Mouse (Mus musculus): Measurements from ENCODE around the gene Tctn1. TPM values are rescaled to one million over a fixed set of nuclear protein-coding genes. Genes with fewer than 3 reads are reported as not detected.

The Tctn1 gene
- total RNA-seq, 2 experiments from 2014 or later, result 3.6 TPM; not detected in 1

- ATAC-seq (replicated peaks; ENCODE audit: low FRiP score, poor library complexity, severe bottlenecking), result no peak
Measured at GRCm38 (mm10) chr5:122191269-122192063, 72.8 kb downstream of the Tctn1 start.

- ATAC-seq (replicated peaks; ENCODE audit: low FRiP score, poor library complexity, severe bottlenecking), result no peak
Measured at GRCm38 (mm10) chr5:122190465-122190864, 73.8 kb downstream of the Tctn1 start.

GRCm38 (mm10) chr5:122189115-122189514 is 75.1 kb downstream of the Tctn1 start:
- no peak for ATAC-seq (replicated peaks; ENCODE audit: low FRiP score, poor library complexity, severe bottlenecking)

Other genes with a start within 250 kb of the Tctn1 start
- gene Cux2, start 214.4 kb downstream of the Tctn1 start, total RNA-seq (2015; ENCODE audit: low replicate concordance), result not detected in 2 replicates
- gene Cux2, start 214.4 kb downstream of the Tctn1 start, total RNA-seq (2017; ENCODE audit: low replicate concordance), result 0.17 TPM in 1 of 2 replicates, not detected in the other
- not detected in 2 replicates for gene Myl2, start 163.5 kb downstream of the Tctn1 start, total RNA-seq (2015; ENCODE audit: low replicate concordance)
- gene Myl2, start 163.5 kb downstream of the Tctn1 start, total RNA-seq (2017; ENCODE audit: low replicate concordance), result 1.1 TPM in 1 of 2 replicates, not detected in the other
- not detected in 2 replicates for gene Ccdc63, start 123.6 kb downstream of the Tctn1 start, total RNA-seq (2015; ENCODE audit: low replicate concordance)
- 4.0 TPM in 1 of 2 replicates, not detected in the other for gene Ccdc63, start 123.6 kb downstream of the Tctn1 start, total RNA-seq (2017; ENCODE audit: low replicate concordance)
- 141 and 170 TPM in 2 replicates for gene Ppp1cc, start 106.2 kb downstream of the Tctn1 start, total RNA-seq (2015; ENCODE audit: low replicate concordance)
- 94.2 and 102 TPM in 2 replicates for gene Ppp1cc, start 106.2 kb downstream of the Tctn1 start, total RNA-seq (2017; ENCODE audit: low replicate concordance)
- gene Hvcn1, start 57.7 kb downstream of the Tctn1 start, total RNA-seq (2015; ENCODE audit: low replicate concordance), result 25.4 and 25.9 TPM in 2 replicates
- gene Hvcn1, start 57.7 kb downstream of the Tctn1 start, total RNA-seq (2017; ENCODE audit: low replicate concordance), result 18.5 and 37.0 TPM in 2 replicates
- gene Pptc7, start 19.9 kb upstream of the Tctn1 start, total RNA-seq (2015; ENCODE audit: low replicate concordance), result 2.1 and 2.9 TPM in 2 replicates
- 1.4 and 4.0 TPM in 2 replicates for gene Pptc7, start 19.9 kb upstream of the Tctn1 start, total RNA-seq (2017; ENCODE audit: low replicate concordance)
- gene Rad9b, start 89.8 kb upstream of the Tctn1 start, total RNA-seq (2015; ENCODE audit: low replicate concordance), result 1.5 TPM in 1 of 2 replicates, not detected in the other
- 0.56 TPM in 1 of 2 replicates, not detected in the other for gene Rad9b, start 89.8 kb upstream of the Tctn1 start, total RNA-seq (2017; ENCODE audit: low replicate concordance)
- gene Vps29, start 89.9 kb upstream of the Tctn1 start, total RNA-seq (2015; ENCODE audit: low replicate concordance), result 43.9 and 44.2 TPM in 2 replicates
- gene Vps29, start 89.9 kb upstream of the Tctn1 start, total RNA-seq (2017; ENCODE audit: low replicate concordance), result 19.8 and 23.4 TPM in 2 replicates
- gene Gpn3, start 107.4 kb upstream of the Tctn1 start, total RNA-seq (2015; ENCODE audit: low replicate concordance), result 21.1 and 35.9 TPM in 2 replicates
- gene Gpn3, start 107.4 kb upstream of the Tctn1 start, total RNA-seq (2017; ENCODE audit: low replicate concordance), result 25.0 and 53.7 TPM in 2 replicates
- 6.5 and 9.0 TPM in 2 replicates for gene Fam216a, start 107.9 kb upstream of the Tctn1 start, total RNA-seq (2015; ENCODE audit: low replicate concordance)
- 5.9 and 6.4 TPM in 2 replicates for gene Fam216a, start 107.9 kb upstream of the Tctn1 start, total RNA-seq (2017; ENCODE audit: low replicate concordance)
- 98.4 and 108 TPM in 2 replicates for gene Arpc3, start 127.4 kb upstream of the Tctn1 start, total RNA-seq (2015; ENCODE audit: low replicate concordance)
- 220 and 303 TPM in 2 replicates for gene Arpc3, start 127.4 kb upstream of the Tctn1 start, total RNA-seq (2017; ENCODE audit: low replicate concordance)
- 13.2 and 14.6 TPM in 2 replicates for gene Anapc7, start 157.2 kb upstream of the Tctn1 start, total RNA-seq (2015; ENCODE audit: low replicate concordance)
- 15.9 and 16.3 TPM in 2 replicates for gene Anapc7, start 157.2 kb upstream of the Tctn1 start, total RNA-seq (2017; ENCODE audit: low replicate concordance)
- 20.2 and 37.4 TPM in 2 replicates for gene Atp2a2, start 237.8 kb upstream of the Tctn1 start, total RNA-seq (2015; ENCODE audit: low replicate concordance)
- gene Atp2a2, start 237.8 kb upstream of the Tctn1 start, total RNA-seq (2017; ENCODE audit: low replicate concordance), result 38.8 and 71.8 TPM in 2 replicates

Data from erythroblast, adult 5-6 weeks (primary cell).